Mouse (Mus musculus) MEL (cell line): ENCODE results near the gene Spata45. TPM values are rescaled to one million over a fixed set of nuclear protein-coding genes. Genes with fewer than 3 reads are reported as not detected.
"Not testable (repeated sequence)": the region's sequence is repeated elsewhere in the genome, so short reads cannot be mapped to it uniquely, and the experiment has no call there.

Experiments used
- DNase-seq: peaks from one replicate; pipeline ENCODE4 v3.0.0; 2011; ENCODE audit warnings: low read depth, low spot score
- H3K27ac ChIP-seq: 2 replicates; pipeline ENCODE4 v1.5.1; 2012; ENCODE audit warnings: low read depth, mild to moderate bottlenecking, control low read depth, low read length, moderate library complexity; ENCODE audit not compliant: control insufficient read depth
- H3K27me3 ChIP-seq, 2 experiments: fragments of 150-350 bp in 1 of 2; sonication (generic) in 1 of 2; 2 replicates each; pipeline ENCODE4 v1.6.1; 2012; ENCODE audit warnings: low read length in 2 of 2, mild to moderate bottlenecking in 2 of 2, improper control_type of control experiment in 1 of 2, moderate library complexity in 1 of 2; ENCODE audit not compliant: insufficient read depth in 2 of 2, control insufficient read depth in 1 of 2
- H3K36me3 ChIP-seq, 2 experiments: 2 replicates each; pipeline ENCODE4 v1.6.1; 2012 to 2014; ENCODE audit warnings: low read length in 2 of 2, improper control_type of control experiment in 1 of 2, inconsistent platforms in 1 of 2, mild to moderate bottlenecking in 1 of 2; ENCODE audit not compliant: insufficient read depth in 2 of 2, control insufficient read depth in 1 of 2
- H3K4me1 ChIP-seq, 2 experiments: fragments of 150-350 bp in 1 of 2; sonication (generic) in 1 of 2; 2 replicates each; pipeline ENCODE4 v1.6.1; 2012; ENCODE audit warnings: low read length in 2 of 2, improper control_type of control experiment in 1 of 2, mild to moderate bottlenecking in 1 of 2; ENCODE audit not compliant: insufficient read depth in 2 of 2, control insufficient read depth in 1 of 2
- H3K4me3 ChIP-seq, 2 experiments: fragments of 150-350 bp in 1 of 2; sonication (generic) in 1 of 2; 2 replicates each; pipeline ENCODE4 v1.5.1; 2012; ENCODE audit warnings: low read depth in 2 of 2, low read length in 2 of 2, mild to moderate bottlenecking in 2 of 2, moderate library complexity in 2 of 2, control low read depth in 1 of 2, improper control_type of control experiment in 1 of 2; ENCODE audit not compliant: control insufficient read depth in 1 of 2, insufficient read depth in 1 of 2
- H3K79me2 ChIP-seq: 2 replicates; pipeline ENCODE4 v1.6.1; 2012; ENCODE audit warnings: mild to moderate bottlenecking, low read length, moderate library complexity; ENCODE audit not compliant: control insufficient read depth, poor library complexity, insufficient read depth
- H3K9ac ChIP-seq: 2 replicates; pipeline ENCODE4 v1.6.1; 2012; ENCODE audit warnings: low read depth, mild to moderate bottlenecking, control low read depth, low read length, moderate library complexity; ENCODE audit not compliant: control insufficient read depth, poor library complexity, severe bottlenecking
- H3K9me3 ChIP-seq: fragments of 150-350 bp; sonication (generic); replicated peaks from 2 replicates; pipeline ENCODE4 v1.6.1; 2012; ENCODE audit warnings: mild to moderate bottlenecking, low read length, improper control_type of control experiment, moderate library complexity; ENCODE audit not compliant: insufficient read depth
- E2F4 ChIP-seq: IDR thresholded peaks from 2 replicates; pipeline ENCODE4 v1.6.1; 2011; ENCODE audit warnings: low read depth, low read length, improper control_type of control experiment, borderline replicate concordance
- ELF1 ChIP-seq: IDR thresholded peaks from 2 replicates; pipeline ENCODE4 v1.6.1; 2014; ENCODE audit warnings: low read depth, mild to moderate bottlenecking, inconsistent platforms, low read length, improper control_type of control experiment, moderate library complexity
- EP300 ChIP-seq, 2 experiments: IDR thresholded peaks; 2 replicates each; pipeline ENCODE4 v1.6.1; 2011; ENCODE audit warnings: improper control_type of control experiment in 2 of 2, low read length in 2 of 2, low read depth in 1 of 2, mild to moderate bottlenecking in 1 of 2
- ETS1 ChIP-seq: IDR thresholded peaks from 2 replicates; pipeline ENCODE4 v1.6.1; 2012; ENCODE audit warnings: low read depth, mild to moderate bottlenecking, inconsistent platforms, low read length, improper control_type of control experiment, moderate library complexity
- GATA1 ChIP-seq: IDR thresholded peaks from 2 replicates; pipeline ENCODE4 v1.6.1; 2011; ENCODE audit warnings: low read depth, low read length, improper control_type of control experiment
- HCFC1 ChIP-seq: IDR thresholded peaks from 2 replicates; pipeline ENCODE4 v1.6.1; 2012; ENCODE audit warnings: low read depth, mild to moderate bottlenecking, inconsistent platforms, low read length, improper control_type of control experiment, moderate library complexity
- JUND ChIP-seq: IDR thresholded peaks from 2 replicates; pipeline ENCODE4 v1.6.1; 2011; ENCODE audit warnings: low read depth, mild to moderate bottlenecking, improper control_type of control experiment, low read length
- MAZ ChIP-seq: IDR thresholded peaks from 2 replicates; pipeline ENCODE4 v1.6.1; 2012; ENCODE audit warnings: low read depth, mild to moderate bottlenecking, inconsistent platforms, low read length, improper control_type of control experiment
- MXI1 ChIP-seq: IDR thresholded peaks from 2 replicates; pipeline ENCODE4 v1.6.1; 2011; ENCODE audit warnings: mild to moderate bottlenecking, low read depth, low read length, improper control_type of control experiment
- MYB ChIP-seq: IDR thresholded peaks from 2 replicates; pipeline ENCODE4 v1.6.1; 2011; ENCODE audit warnings: mild to moderate bottlenecking, low read depth, low read length, improper control_type of control experiment
- POLR2A ChIP-seq, 2 experiments: IDR thresholded peaks; 2 replicates each; pipeline ENCODE4 v1.6.1; 2011 to 2012; ENCODE audit warnings: low read length in 2 of 2, mild to moderate bottlenecking in 2 of 2, control low read depth in 1 of 2, improper control_type of control experiment in 1 of 2, low read depth in 1 of 2, moderate library complexity in 1 of 2; ENCODE audit not compliant: control insufficient read depth in 1 of 2, insufficient read depth in 1 of 2, poor library complexity in 1 of 2
- POLR2AphosphoS2 ChIP-seq: IDR thresholded peaks from 2 replicates; pipeline ENCODE4 v1.6.1; 2011; ENCODE audit warnings: low read length, improper control_type of control experiment
- RCOR1 ChIP-seq: IDR thresholded peaks from 2 replicates; pipeline ENCODE4 v1.6.1; 2012; ENCODE audit warnings: low read depth, mild to moderate bottlenecking, inconsistent platforms, low read length, improper control_type of control experiment
- SIN3A ChIP-seq: IDR thresholded peaks from 2 replicates; pipeline ENCODE4 v1.6.1; 2012; ENCODE audit warnings: low read length, improper control_type of control experiment, inconsistent platforms
- TBP ChIP-seq: IDR thresholded peaks from 2 replicates; pipeline ENCODE4 v1.8.0; 2011; ENCODE audit warnings: low read depth, low read length, improper control_type of control experiment
- ZC3H11A ChIP-seq: IDR thresholded peaks from 2 replicates; pipeline ENCODE4 v1.6.1; 2012; ENCODE audit warnings: low read depth, mild to moderate bottlenecking, inconsistent platforms, low read length, improper control_type of control experiment
- polyA plus RNA-seq, 2 experiments: library from polyadenylated mRNA; stranded (reverse) in 1 of 2; unstranded in 1 of 2; fragments of >175 nt in 1 of 2; fragments of >200 nt in 1 of 2; gene quantifications; 2 replicates each; pipeline versions ENCODE4 v1.2.1 to v1.2.4; 2012; ENCODE audit warnings: low replicate concordance in 2 of 2, low read depth in 1 of 2; ENCODE audit not compliant: insufficient read length in 2 of 2, insufficient read depth in 1 of 2, missing spikeins in 1 of 2
- total RNA-seq: library from RNA; depleted of rRNA; stranded (reverse); fragments of 300-350 nt; gene quantifications from 2 replicates; pipeline ENCODE4 v1.2.3, GENCODE M21; 2012

The Spata45 gene
- total and polyA plus RNA-seq, 3 experiments: 0.75 TPM; not detected in 2

DNA sequence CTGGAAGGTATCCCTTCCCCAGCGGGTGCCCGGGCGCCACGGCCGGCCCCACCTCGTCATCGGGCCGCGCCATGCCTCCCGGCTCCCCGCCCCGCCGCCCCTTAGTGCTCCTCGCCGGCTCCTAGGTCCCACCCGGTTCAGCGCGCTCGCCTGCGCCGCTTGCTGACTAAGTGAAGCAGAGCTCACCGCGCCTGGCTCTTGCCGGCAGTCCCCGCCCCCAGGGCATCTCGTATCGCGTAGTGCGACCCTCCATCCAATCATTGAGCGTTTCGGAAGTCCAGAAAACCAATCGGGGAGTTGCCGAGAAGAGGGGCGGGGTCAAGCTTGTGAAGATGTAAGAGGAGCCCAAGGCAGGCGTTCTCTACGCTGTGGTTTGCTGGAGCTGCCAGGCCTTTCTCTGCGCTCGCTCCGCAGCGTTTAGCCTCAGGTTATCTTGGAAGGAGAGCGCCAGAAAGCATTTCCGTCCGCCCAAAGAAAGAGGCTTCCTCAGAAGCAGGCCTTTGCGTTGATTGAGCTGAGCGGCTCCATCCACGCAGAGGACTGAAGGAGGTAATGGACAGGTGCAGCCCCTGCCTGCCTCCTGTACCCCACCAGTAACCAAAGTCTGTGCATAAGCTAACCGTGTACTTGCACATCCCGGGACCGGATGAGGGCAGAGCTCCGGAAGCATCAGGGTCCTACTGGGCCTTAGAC is 10.3 kb upstream of the Spata45 start, which contains the start of gene Flvcr1 (continued):
- peak; percentile 94 for TF ChIP-seq POLR2AphosphoS2
- TF ChIP-seq ZC3H11A: no peak
- TF ChIP-seq SIN3A: peak; percentile 35
- TF ChIP-seq POLR2A (IDR thresholded peaks at IDR 0.05; ENCODE audit: control insufficient read depth in 1 of 2, insufficient read depth in 1 of 2, low read depth in 1 of 2, low read length in 2 of 2, poor library complexity in 1 of 2): peak; percentile 95
- TF ChIP-seq ELF1: peak; percentile 24; the same call in 1 of the 2 replicates
- peak; percentile 83 for TF ChIP-seq MAZ
- TF ChIP-seq RCOR1: no peak
- TF ChIP-seq JUND: no peak
- TF ChIP-seq E2F4: no peak
- TF ChIP-seq HCFC1: peak; percentile 75
- TF ChIP-seq MYB: no peak
- TF ChIP-seq EP300 (IDR thresholded peaks at IDR 0.05; ENCODE audit: low read depth in 1 of 2, low read length in 2 of 2): no peak

DNA sequence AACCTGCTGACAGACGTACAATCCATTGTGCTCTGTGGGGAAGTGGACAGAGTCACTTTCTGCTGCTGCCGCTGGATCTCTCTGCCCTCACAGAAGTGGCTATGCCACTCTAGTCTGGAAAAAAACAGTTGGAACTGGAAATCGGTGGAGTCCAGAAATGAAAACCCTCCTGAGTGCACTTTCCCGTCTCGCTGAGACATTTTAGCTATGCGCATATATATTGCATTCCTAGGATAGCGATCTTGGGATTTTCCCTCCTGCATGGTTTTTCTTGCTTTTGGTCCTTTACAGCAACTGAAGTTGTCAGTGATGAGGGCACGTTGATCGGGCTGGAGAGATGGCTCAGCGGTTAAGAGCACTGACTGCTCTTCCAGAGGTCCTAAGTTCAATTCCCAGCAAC is 6.3 kb upstream of the Spata45 start:
- Histone ChIP-seq H3K27me3 (no peaks in the 10 kb centered on the region), H3K36me3 (peaks cover 0 to 3% of the 10 kb centered on the region in 2 experiments; a peak in 2 of 4 replicates), H3K4me3 (no peak overlapping the region), H3K9me3 (no peaks in the 10 kb centered on the region), H3K79me2 (peaks cover 7% of the 10 kb centered on the region), H3K27ac (no peak overlapping the region), H3K4me1 (peaks cover 4 to 13% of the 10 kb centered on the region in 2 experiments), H3K9ac (no peak overlapping the region)
- no peak for DNase-seq
- TF ChIP-seq TBP: no peak

DNA sequence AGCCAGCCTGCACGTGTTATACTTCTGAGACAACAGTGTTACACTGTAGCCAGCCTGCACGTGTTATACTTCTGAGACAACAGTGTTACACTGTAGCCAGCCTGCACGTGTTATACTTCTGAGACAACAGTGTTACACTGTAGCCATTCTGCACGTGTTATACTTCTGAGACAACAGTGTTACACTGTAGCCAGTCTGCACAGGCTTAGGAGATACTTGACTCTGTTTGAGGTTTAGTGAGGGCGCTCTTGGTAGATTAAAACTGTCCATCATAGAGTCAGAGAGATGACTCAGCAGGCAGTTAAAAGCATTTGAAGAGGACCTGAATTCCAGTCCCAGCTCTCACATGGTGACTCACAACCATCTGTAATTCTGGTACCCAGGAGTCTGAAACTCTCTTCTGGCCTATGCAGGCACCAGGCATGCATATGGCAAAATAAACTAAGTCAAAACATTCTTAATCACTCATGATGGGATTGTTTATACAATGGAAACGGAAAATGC is 5.5 kb upstream of the Spata45 start:
- TF ChIP-seq EP300 (IDR thresholded peaks at IDR 0.05; ENCODE audit: low read depth in 1 of 2, low read length in 2 of 2): 0 out of 4 replicates have a peak, but pooled peaks of 1 of the 2 experiments have one; percentile 15
- 0 out of 2 replicates have a peak, but pooled peaks have one; percentile 19 for TF ChIP-seq ETS1
- TF ChIP-seq MXI1: 0 out of 2 replicates have a peak, but pooled peaks have one; percentile 14
- TF ChIP-seq GATA1: 0 out of 2 replicates have a peak, but pooled peaks have one; percentile 17
- DNase-seq: peak; percentile 76

More for the DNA sequence above, 5.5 kb upstream of the Spata45 start:
- not testable (repeated sequence) for H3K4me3 ChIP-seq, H3K9me3 ChIP-seq, H3K27me3 ChIP-seq, H3K27ac ChIP-seq, H3K36me3 ChIP-seq, H3K79me2 ChIP-seq, H3K9ac ChIP-seq
- peaks cover 4 to 13% of the 10 kb centered on the region in 2 experiments for H3K4me1 ChIP-seq
